Mouse (Mus musculus) forebrain, embryonic 16.5 days (tissue): Measurements from ENCODE around the gene Rabl2. TPM values are rescaled to one million over a fixed set of nuclear protein-coding genes. Genes with fewer than 3 reads are reported as not detected.
A peak's percentile ranks its signal among the peaks of the same experiment; 100 is the strongest.

Experiments used
- ATAC-seq: fragments of 200-750 bp; cut with Nextera tagmentation; 2 replicates; pipeline ENCODE4 v1.8.0; 2017; ENCODE audit warnings: mild to moderate bottlenecking, moderate library complexity
- H3K27ac ChIP-seq: fragments of 300-500 bp; sonication (generic); 2 replicates; pipeline ENCODE4 v1.5.1; 2014; ENCODE audit warnings: low read length, control low read depth
- H3K27me3 ChIP-seq: fragments of 300-500 bp; sonication (generic); replicated peaks from 2 replicates; pipeline ENCODE4 v1.6.1; 2014; ENCODE audit warnings: low read length; ENCODE audit not compliant: control insufficient read depth, insufficient read depth
- H3K36me3 ChIP-seq: fragments of 300-500 bp; sonication (generic); 2 replicates; pipeline ENCODE4 v1.6.1; 2014; ENCODE audit not compliant: control insufficient read depth, insufficient read depth
- H3K4me1 ChIP-seq: fragments of 300-500 bp; sonication (generic); replicated peaks from 2 replicates; pipeline ENCODE4 v1.6.1; 2014; ENCODE audit warnings: low read length; ENCODE audit not compliant: control insufficient read depth, insufficient read depth
- H3K4me2 ChIP-seq: fragments of 300-500 bp; sonication (generic); 2 replicates; pipeline ENCODE4 v1.6.1; 2014; ENCODE audit warnings: mild to moderate bottlenecking, low read length, control low read depth
- H3K4me3 ChIP-seq: fragments of 300-500 bp; sonication (generic); replicated peaks from 2 replicates; pipeline ENCODE4 v1.5.1; 2014; ENCODE audit warnings: mild to moderate bottlenecking, low read length, control low read depth
- H3K9ac ChIP-seq: fragments of 300-500 bp; sonication (generic); replicated peaks from 2 replicates; pipeline ENCODE4 v1.6.1; 2014; ENCODE audit warnings: low read depth, low read length, control low read depth
- H3K9me3 ChIP-seq: fragments of 300-500 bp; sonication (generic); 2 replicates; pipeline ENCODE4 v1.6.1; 2016; ENCODE audit warnings: low read length; ENCODE audit not compliant: control insufficient read depth
- WGBS: fragments of 180-500 bp; shearing (Covaris S2); extraction: QIAGEN DNeasy Blood & Tissue Kit; methylation state at CpG from one replicate; pipeline ENCODE4 v1.1.7; 2014; 5-methylcytosine and 5-hydroxymethylcytosine counted together
- polyA plus RNA-seq: library from polyadenylated mRNA; unstranded; fragments of >200 nt; fragmentation: Nextera tagmentation; extraction: Ambion mirVana; gene quantifications from 2 replicates; pipeline ENCODE4 v1.2.1, GENCODE M21; 2015

Gene Rabl2
- polyA plus RNA-seq, 1 experiment from 2014 or later, result 64.4 TPM

DNA sequence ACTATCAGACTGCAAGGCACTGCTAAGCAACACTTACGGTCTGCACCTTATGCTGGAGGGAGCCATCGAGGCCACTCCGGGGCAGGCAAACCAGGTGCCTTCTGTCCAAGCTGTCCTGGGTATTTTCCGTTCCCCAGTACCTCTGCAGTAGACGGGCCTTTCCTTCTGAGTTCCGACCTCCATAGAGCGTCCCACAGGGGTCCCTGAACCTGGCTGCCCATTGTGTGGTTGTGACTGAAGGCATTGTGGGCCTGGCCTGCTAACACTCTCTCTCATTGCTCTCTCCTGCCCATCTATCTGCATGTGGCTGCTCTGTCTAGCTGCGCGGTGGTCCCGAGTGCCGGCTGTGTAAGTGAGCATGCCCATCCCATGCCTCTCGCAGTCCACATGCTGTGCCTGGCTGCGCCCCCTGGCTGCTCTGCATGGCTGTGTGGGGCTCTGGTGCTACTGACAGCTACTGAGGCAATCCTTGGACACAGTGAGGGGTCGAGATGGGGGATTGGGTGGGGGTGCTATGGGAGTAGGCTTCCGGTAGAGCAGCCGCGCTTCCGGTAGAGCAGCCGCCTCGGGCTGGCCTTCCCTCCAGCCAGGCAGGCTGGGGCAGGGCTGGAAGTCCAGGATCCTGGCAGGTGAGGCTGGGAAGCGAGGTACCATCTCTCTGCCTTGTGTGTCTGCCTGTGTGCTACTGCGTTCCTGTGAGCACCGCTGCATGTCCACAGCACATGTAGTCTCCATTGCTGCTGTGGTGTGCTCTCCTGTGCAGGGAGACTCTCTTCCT is 35.1 kb downstream of the Rabl2 start:
- Histone ChIP-seq H3K4me1 (peaks cover 16% of the 10 kb centered on the region), H3K9me3 (no peaks in the 10 kb centered on the region), H3K9ac (0 out of 2 replicates have a peak overlapping the region, but pooled peaks have one; percentile 13), H3K4me2 (peak overlapping the region; percentile 37), H3K27me3 (peaks cover 30% of the 10 kb centered on the region), H3K36me3 (no peaks in the 10 kb centered on the region), H3K4me3 (peak overlapping the region; percentile 15; the same call in 1 of the 2 replicates), H3K27ac (no peak overlapping the region)
- peak; percentile 69 for ATAC-seq
- 30% methylated on average over 23 of the region's 23 CpGs for WGBS

DNA sequence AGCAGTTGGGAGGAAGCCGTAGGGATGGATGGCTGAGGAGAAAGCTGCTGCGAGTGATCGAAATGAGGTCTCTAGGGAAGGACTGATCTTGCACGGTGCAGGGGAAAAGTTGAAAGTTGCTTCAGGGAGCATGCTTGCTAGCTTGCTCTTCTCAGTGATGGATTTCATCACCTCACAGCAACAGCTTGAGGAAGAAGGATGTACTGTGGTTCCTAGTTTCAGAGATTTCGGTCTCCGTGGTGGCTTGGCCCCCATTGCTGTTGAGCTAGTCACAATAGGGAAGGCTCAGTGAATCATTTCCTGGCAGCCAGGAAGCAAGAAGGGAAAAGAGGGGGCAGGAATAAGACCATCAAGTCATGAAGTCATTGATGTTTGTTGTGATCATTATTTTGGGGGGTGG is 36.1 kb downstream of the Rabl2 start:
- H3K4me2 ChIP-seq, result no peak overlapping the region
- peaks cover 16% of the 10 kb centered on the region for H3K4me1 ChIP-seq
- no peak overlapping the region for H3K9ac ChIP-seq
- 87% methylated on average over 6 of the region's 6 CpGs for WGBS
- H3K4me3 ChIP-seq, result no peak overlapping the region
- no peak overlapping the region for H3K27ac ChIP-seq
- no peak for ATAC-seq
- H3K27me3 ChIP-seq, result peaks cover 30% of the 10 kb centered on the region
- no peaks in the 10 kb centered on the region for H3K36me3 ChIP-seq
- no peaks in the 10 kb centered on the region for H3K9me3 ChIP-seq

DNA sequence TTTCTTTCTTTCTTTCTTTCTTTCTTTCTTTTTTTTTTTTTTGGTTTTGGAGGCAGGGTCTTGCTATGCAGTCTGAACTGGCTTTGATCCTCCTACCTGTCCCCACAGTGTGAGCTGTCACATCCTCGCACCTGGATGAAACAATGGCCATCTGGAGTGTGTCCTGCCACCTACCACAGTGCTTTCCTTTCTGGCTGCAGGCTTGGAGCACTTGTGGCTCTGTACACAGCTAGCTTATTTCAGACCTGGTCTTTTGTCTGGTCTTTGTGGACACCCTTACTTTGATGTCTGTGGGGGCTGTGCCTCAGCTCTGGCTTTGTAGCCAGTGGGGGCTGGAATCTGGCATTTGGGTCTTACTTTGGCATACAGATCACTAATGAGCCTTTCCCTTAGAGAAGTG is 40.0 kb downstream of the Rabl2 start:
- no peak overlapping the region for H3K4me2 ChIP-seq
- H3K9ac ChIP-seq, result no peak overlapping the region
- peaks cover 23% of the 10 kb centered on the region for H3K4me1 ChIP-seq
- no peak for ATAC-seq
- no peak overlapping the region for H3K4me3 ChIP-seq
- no peak overlapping the region for H3K27ac ChIP-seq
- no peaks in the 10 kb centered on the region for H3K9me3 ChIP-seq
- WGBS, result 71% methylated on average over 1 of the region's 1 CpGs
- peaks cover 9% of the 10 kb centered on the region for H3K27me3 ChIP-seq
- H3K36me3 ChIP-seq, result peaks cover 2% of the 10 kb centered on the region; the same call in 1 of the 2 replicates

DNA sequence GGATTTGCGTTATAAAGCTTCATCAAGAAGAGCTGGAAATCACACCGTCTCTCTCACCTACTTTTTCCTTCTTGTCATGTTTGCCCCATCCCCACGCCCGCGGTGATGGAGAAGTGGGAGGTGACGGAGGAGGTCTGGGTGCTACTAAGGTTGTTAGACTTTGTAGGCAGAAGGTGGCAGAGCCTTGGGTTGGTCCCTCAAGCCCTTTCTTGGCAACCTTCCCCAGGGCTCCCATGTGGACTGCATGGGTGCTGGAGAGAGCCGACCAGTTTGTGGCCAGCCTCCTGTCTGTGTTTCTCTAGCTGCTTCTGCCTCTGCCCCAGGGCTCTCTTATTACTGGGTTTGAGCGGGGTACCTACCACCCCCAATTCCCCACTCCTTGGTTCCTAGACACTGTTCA is 41.2 kb downstream of the Rabl2 start:
- 96% methylated on average over 8 of the region's 8 CpGs for WGBS
- H3K4me3 ChIP-seq, result no peak overlapping the region
- peaks cover 2% of the 10 kb centered on the region; the same call in 1 of the 2 replicates for H3K36me3 ChIP-seq
- no peaks in the 10 kb centered on the region for H3K9me3 ChIP-seq
- H3K4me2 ChIP-seq, result no peak overlapping the region
- no peak overlapping the region for H3K27ac ChIP-seq
- ATAC-seq, result no peak
- H3K9ac ChIP-seq, result no peak overlapping the region
- H3K27me3 ChIP-seq, result 0 out of 2 replicates have a peak, but pooled peaks cover 1% of the 10 kb centered on the region
- peaks cover 17% of the 10 kb centered on the region for H3K4me1 ChIP-seq

- Histone ChIP-seq H3K27me3 (no peaks in the 10 kb centered on the region), H3K9ac (no peak overlapping the region; the same call in 1 of the 2 replicates), H3K27ac (no peak overlapping the region), H3K9me3 (no peaks in the 10 kb centered on the region), H3K4me2 (peak overlapping the region; percentile 55), H3K4me3 (peak overlapping the region; percentile 4; the same call in 1 of the 2 replicates), H3K4me1 (peaks cover 17% of the 10 kb centered on the region), H3K36me3 (peaks cover 2% of the 10 kb centered on the region; the same call in 1 of the 2 replicates)
- ATAC-seq, result peak; percentile 67
- WGBS, result 18% methylated on average over 11 of the region's 11 CpGs
Measured at GRCm38 (mm10) chr15:89548837-89549236, 42.9 kb downstream of the Rabl2 start.

- Histone ChIP-seq H3K4me3 (peak overlapping the region; percentile 39), H3K36me3 (peaks cover 2% of the 10 kb centered on the region; the same call in 1 of the 2 replicates), H3K9ac (peak overlapping the region; percentile 56), H3K27ac (no peak overlapping the region), H3K4me1 (peaks cover 17% of the 10 kb centered on the region), H3K27me3 (no peaks in the 10 kb centered on the region), H3K4me2 (peak overlapping the region; percentile 55), H3K9me3 (no peaks in the 10 kb centered on the region)
- WGBS, result 13% methylated on average over 58 of the region's 58 CpGs
- ATAC-seq, result peak; percentile 85
Measured at GRCm38 (mm10) chr15:89547824-89548601, 43.7 kb downstream of the Rabl2 start.

DNA sequence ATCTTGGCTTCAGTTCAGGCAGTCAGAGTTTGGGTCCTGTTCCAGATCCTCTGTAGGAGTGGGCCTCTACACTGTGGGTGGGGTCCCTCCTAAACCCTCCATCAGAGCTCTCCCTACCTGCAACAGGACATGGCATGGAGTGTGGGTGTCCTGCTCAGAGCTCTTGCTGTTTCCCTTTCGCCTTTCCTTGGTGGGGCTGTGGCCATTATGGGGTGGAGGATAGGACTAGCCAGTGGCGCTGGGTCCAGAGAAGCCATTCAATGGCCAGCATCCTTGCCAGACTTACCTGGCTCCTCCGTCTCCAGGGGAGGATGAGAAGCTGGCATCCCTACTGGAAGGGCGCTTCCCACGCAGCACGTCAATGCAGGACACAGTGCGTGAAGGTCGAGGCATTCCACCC is 44.4 kb downstream of the Rabl2 start:
- peaks cover 17% of the 10 kb centered on the region for H3K4me1 ChIP-seq
- 51% methylated on average over 8 of the region's 8 CpGs for WGBS
- no peaks in the 10 kb centered on the region for H3K27me3 ChIP-seq
- no peak overlapping the region for H3K9ac ChIP-seq
- no peak overlapping the region for H3K27ac ChIP-seq
- peak overlapping the region; percentile 55 for H3K4me2 ChIP-seq
- peak overlapping the region; percentile 39 for H3K4me3 ChIP-seq
- H3K36me3 ChIP-seq, result peaks cover 2% of the 10 kb centered on the region; the same call in 1 of the 2 replicates
- 0 out of 2 replicates have a peak, but pooled peaks have one; percentile 1 for ATAC-seq
- H3K9me3 ChIP-seq, result no peaks in the 10 kb centered on the region

GRCm38 (mm10) chr15:89544171-89544570 is 47.6 kb downstream of the Rabl2 start:
- Histone ChIP-seq H3K36me3 (no peaks in the 10 kb centered on the region), H3K4me2 (no peak overlapping the region), H3K27me3 (no peaks in the 10 kb centered on the region), H3K9me3 (no peaks in the 10 kb centered on the region), H3K27ac (no peak overlapping the region), H3K4me1 (peaks cover 17% of the 10 kb centered on the region), H3K9ac (no peak overlapping the region), H3K4me3 (no peak overlapping the region)
- WGBS, result 93% methylated on average over 7 of the region's 7 CpGs
- ATAC-seq, result no peak

GRCm38 (mm10) chr15:89533843-89534207 is 57.9 kb downstream of the Rabl2 start:
- H3K9me3 ChIP-seq, result no peaks in the 10 kb centered on the region
- peak overlapping the region; percentile 72 for H3K4me2 ChIP-seq
- WGBS, result 82% methylated on average over 10 of the region's 10 CpGs
- 0 out of 2 replicates have a peak overlapping the region, but pooled peaks have one; percentile 73 for H3K9ac ChIP-seq
- no peak overlapping the region for H3K27ac ChIP-seq
- H3K4me1 ChIP-seq, result peaks cover 27% of the 10 kb centered on the region
- no peaks in the 10 kb centered on the region for H3K36me3 ChIP-seq
- H3K4me3 ChIP-seq, result peak overlapping the region; percentile 50
- no peak for ATAC-seq
- H3K27me3 ChIP-seq, result no peaks in the 10 kb centered on the region
